Mouse (Mus musculus) left cerebral cortex, adult 18-20 months (tissue): Measurements from ENCODE around the gene Nudt2. TPM values are rescaled to one million over a fixed set of nuclear protein-coding genes. Genes with fewer than 3 reads are reported as not detected.

ENCODE experiments used
- DNase-seq, 2 experiments: peaks; one replicate each; pipeline ENCODE4 v3.0.0; 2021 to 2022; ENCODE audit warnings: low spot score in 2 of 2, mixed read lengths in 1 of 2
- total RNA-seq, 2 experiments: library from RNA; stranded (reverse); gene quantifications; 2 replicates each; pipeline ENCODE4 v1.2.3; 2021

Nudt2 gene
- total RNA-seq, 2 experiments from 2014 or later: 31.9 to 33.9 TPM

DNA sequence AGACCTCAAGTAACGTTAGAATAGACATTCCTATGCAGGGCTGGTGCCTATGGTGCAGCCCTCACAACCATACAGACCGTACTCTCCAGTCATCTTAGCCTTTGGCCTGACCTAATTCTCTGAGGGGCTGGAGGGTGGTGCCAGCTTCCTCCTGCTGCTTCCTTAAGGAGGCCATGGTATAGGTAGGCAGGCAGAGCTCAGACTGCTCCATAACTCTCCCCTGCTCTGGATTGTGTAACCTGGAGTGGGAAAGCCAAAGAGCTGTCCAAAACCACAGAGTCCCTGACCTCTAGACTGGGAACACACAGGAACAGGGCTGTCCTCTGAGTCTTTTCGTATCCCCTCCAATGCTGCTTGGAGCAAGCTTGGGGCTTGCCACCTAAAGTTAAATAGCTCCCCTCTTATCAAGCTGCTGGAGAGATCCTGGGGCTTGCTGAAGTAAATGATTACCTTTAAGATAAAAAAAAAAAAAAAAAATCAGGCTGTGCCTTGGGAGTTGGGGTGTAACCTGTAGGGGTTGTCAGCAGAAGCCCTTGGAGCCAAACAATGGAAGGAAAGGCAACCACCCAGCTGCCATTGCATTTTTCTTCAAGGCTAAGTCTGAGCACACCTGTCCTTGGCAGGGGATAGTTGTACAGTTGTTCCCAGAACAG, 28.6 kb downstream of the Nudt2 start:
- no peak for DNase-seq

DNA sequence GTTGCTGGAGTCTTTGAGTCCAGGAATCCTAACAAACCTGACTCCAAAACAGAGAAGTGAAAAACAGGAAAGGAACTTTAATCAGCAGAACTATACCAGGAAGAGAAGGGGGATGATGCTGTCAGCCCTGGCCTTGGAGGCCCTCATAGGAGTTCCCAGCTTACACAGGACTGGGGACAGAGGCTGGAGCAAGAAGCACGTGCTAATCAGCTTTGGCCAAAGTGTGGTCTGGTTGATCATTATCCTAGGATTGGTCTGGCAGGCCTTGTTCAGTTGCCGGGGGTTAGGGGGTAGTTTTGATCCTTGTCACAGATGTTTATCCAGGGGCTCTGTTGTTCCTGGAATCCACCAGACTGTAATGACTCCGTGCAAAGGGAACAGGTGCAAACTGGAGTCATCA, 29.4 kb downstream of the Nudt2 start:
- DNase-seq: no peak

DNA sequence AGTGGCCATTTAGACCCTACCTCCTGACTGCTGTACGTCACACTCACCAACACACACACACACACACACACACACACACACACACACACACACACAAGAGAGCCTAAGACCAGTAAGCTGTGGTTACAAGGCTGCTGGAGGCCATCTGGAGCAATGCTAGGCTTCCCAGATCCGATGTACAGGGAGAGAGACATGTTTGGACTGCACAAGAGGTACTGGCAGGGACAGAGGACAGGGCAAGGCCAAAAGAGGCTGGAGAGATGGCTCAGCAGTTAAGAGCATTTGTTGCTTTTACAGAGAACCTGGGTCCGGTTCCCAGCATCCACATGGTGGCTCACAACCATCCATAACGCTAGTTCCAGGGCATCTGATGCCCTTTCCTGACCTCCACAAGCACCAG, 30.1 kb downstream of the Nudt2 start:
- DNase-seq: no peak

DNA sequence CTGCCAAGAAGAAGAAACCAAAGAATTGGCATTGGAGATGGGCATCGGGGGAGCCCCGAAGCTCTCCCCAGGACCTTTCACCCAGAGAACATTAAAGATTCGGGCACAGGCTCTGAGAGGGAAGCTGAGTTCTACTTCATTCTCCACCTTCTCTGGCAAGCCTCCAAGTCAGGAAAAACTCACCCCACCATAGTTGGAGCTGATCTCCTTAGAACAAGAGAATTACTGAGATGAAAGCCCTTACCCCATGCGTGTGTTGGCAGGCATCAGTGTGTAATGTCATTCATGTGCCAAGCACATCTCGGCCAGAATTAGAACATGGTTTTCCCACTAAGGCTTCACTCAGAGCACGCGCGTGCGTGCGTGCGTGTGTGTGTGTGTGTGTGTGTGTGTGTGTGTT, 30.9 kb downstream of the Nudt2 start:
- DNase-seq: no peak

- DNase-seq: no peak
These were observed 32.1 kb downstream of the Nudt2 start for GRCm38 (mm10) chr4:41497046-41497445.

- no peak for DNase-seq
These were observed 32.6 kb downstream of the Nudt2 start for GRCm38 (mm10) chr4:41497579-41497978.

DNA sequence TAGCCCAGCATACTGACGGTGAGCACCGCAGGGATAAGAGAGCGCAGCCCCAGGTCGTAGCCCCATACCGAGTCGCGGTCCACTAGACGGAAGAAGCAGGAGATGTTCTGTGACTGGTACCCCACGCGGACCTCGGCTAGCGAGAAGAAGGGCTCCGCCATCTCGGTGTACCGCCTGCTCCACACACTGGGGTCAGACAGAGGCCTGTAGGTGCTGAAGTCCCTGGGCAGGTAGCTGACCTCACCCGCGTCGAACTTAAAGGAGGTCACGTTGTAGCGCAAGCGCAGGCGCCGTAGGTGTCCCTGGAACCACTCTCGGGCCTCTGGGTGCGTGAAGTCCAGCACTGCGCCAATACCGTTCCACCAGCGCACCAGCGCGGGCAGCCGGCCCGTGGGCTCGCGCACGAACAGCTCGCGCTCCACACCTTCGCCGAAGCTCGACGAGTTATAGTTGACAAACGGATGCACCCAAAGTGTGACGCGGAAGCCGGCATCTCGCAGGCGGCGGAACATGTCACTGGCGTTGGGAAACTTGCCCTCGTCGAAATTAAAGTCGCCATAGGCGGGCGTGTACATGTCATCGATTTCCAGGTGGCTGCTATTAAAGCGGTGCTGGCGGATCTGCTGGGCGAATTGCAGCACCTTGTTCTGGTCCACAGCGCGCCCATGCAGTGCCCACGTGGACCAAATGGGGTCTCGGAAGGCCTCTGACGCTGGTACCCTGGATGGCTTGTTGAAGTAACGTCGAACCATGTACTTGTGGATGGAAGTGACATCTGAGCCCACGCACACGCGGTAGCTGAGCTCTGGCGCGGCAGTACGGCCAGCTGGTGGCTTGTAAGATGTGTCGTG, 33.3 kb downstream of the Nudt2 start:
- no peak for DNase-seq

DNA sequence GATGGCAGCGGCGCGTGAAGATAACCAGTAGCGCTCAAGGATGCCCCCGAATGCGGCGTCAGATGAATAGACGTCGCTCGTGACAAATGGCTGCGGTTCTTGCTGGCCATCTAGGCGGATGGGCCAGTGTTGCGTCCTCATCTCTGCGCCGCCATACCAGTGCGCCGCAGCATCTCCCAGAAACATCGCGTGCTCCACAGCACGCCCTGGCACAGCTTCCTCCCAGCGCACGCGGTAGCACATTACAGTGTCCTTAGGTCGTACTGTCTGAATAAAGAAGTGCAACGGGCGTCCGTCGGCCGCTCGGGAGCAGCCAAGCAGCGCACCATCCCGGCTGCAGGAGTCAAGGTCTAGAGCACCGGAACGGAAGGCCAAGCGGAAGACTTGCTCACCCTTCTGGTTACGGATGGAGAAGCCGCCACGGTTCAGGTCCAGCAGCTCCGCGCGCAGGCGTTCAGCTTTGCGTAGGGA, 34.0 kb downstream of the Nudt2 start:
- DNase-seq: no peak

DNA sequence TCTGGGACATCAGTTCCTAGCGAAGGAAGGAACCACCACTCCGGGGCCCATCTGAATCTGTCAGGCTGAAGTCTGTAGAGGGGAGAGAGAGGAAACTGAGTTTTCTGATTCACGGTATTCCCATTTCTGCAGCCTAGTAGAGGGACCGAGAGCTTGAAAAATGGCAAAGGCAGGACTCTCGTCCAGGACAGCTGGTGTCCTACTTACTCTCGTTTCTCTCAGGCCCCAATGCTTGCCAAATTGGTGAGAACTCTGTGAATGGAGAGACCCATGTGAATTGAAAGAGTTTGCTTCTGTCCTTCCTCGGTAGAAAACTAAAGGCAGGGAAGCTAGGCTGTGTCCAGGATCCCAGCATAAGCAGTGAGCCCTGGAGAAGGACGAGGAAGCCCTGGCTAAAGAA, 34.7 kb downstream of the Nudt2 start:
- DNase-seq: no peak

- no peak for DNase-seq
These were observed 35.8 kb downstream of the Nudt2 start for GRCm38 (mm10) chr4:41500787-41501186.

- DNase-seq: no peak
These were observed 37.4 kb downstream of the Nudt2 start for GRCm38 (mm10) chr4:41502171-41502940.

- DNase-seq: peak; percentile 92 to 96
These were observed 38.0 kb downstream of the Nudt2 start, which contains the start of gene AI464131 for GRCm38 (mm10) chr4:41502986-41503412. Gene AI464131 (minus strand): TSS chr4:41503076.

DNA sequence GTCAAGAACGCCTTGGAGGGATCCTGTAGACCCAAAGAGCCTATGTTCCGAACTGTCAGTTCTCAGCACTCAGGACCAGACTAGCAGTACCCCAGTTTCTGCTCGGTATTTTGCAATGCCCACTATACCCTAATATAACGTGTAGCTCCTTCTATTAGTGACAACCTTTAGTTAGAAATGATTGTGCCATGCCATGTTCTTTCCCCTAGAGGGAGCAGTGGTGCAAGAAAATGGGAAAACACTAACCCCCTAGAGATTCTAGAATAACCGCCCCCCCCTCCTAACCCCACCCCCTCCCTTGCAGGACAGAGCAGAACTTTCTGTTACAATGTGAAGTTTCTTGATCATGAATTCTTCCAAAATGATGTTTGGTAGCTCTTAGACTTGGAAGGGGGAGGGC, 39.4 kb downstream of the Nudt2 start:
- no peak for DNase-seq

GRCm38 (mm10) chr4:41505131-41505551, 40.2 kb downstream of the Nudt2 start:
- no peak for DNase-seq

DNA sequence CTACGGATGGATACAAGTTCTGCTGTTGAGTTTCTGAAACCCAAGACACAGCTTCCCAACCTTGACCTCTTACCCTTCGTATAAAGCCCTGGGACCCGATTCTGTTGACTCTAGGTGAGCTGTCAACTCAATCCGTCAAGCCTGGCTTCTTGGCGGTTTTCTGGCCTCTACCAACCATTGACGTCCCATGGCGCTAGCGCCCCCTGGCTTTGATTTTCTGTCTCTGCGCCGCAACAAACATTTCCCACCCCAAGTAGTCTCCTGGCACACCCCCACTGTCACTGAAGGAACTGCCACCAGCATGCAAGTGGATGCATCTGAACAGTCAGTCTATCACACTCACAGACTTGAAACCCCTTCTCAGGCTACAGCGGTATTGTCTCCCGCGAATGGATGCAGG, 41.2 kb downstream of the Nudt2 start:
- peak in 1 of 2 experiments; percentile 55 for DNase-seq

- peak; percentile 82 to 86 for DNase-seq
These were observed 42.0 kb downstream of the Nudt2 start for GRCm38 (mm10) chr4:41506906-41507305.

DNA sequence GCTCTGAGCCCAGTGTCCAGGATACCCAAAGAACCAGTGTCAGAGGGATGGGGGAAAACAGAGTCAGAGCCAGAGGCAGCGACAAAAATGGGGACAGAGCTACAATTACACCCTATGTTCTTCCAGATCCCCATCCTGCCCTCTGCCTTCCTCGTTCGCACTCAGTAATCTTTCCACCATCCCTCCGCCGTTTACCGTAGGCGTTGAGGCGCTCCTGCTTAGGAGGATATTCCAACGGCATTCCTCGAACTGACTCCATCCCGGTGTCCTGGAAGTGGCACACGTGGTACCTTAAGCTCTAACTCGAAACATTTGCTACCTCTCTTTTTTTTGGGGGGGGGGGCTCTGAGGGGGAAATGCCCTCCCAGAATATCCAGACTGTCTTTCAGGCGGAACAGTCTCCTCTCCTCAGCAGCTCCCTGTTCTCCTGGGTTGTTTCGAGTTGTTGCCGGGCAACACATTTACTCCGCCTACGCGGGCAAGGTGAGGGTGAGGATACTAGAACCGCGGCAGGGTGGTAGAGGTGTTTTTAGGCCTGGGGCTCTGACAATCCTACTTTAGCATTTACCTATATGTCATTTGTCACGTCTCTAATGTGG, 42.5 kb downstream of the Nudt2 start:
- no peak for DNase-seq

- DNase-seq: no peak
These were observed 43.0 kb downstream of the Nudt2 start for GRCm38 (mm10) chr4:41507998-41508397.

DNA sequence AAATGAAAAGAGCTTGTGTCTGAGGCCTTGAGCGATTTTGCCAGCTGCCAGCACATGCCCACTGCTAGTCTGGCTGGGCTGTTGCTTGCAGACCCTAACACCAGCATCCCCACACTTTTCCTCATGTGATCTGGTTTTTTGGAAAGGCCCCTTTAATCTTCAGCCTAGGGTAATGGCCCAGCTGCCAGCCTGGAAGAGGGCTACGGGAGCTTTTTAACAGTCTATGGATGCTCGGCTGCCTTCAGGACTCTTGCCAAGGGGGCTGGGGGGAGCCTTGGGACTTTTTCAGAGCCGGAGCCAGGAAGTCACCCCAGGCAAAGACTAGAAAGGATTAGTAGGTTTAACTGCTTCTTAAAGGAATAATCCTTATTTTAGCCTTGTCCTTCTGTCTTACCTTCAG, 48.4 kb downstream of the Nudt2 start:
- DNase-seq: no peak

GRCm38 (mm10) chr4:41513714-41514113, 48.8 kb downstream of the Nudt2 start:
- DNase-seq: no peak

DNA sequence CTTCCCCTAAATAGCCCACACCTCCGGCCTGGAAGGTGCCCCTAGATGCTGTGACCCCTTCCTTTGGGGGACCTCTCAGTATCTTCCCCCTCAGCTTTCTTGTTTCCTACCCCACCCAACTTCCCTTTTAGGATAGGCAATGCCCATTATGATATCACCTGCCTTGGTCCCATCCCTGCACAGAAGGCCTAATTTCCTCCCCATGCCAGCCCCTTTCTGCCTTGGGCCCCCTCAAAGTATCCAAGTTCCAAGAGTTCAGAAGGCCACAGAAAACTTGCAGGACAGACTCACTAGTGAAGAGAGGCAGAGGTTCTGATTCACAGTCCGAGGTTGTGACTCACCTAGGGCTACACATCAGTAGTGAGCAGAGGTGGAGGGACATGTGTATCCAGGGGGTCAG, 52.3 kb downstream of the Nudt2 start, which contains the start of gene 1110017D15Rik:
1110017D15Rik (minus strand) TSS at position 101 of the 400 bp plus-strand sequence.
- no peak for DNase-seq
